Mouse (Mus musculus) gastrocnemius, postnatal 14 days (tissue): ENCODE results near the gene 2210017I01Rik. TPM values are rescaled to one million over a fixed set of nuclear protein-coding genes. Genes with fewer than 3 reads are reported as not detected.

Source experiments
- DNase-seq: peaks from one replicate; pipeline ENCODE4 v3.0.0; 2021; ENCODE audit warnings: mixed read lengths
- intact Hi-C: fragments of 180-260 bp; cut with DNase I; formaldehyde crosslinking; loops from one replicate; pipeline ENCODE4 v1.15.1; 2025; ENCODE audit warnings: low total_unique reads
- total RNA-seq, 2 experiments: library from RNA; stranded (reverse); gene quantifications; 2 replicates each; pipeline ENCODE4 v1.2.3; 2021

2210017I01Rik gene
- total RNA-seq, 2 experiments from 2014 or later = not detected

- intact Hi-C loops = no loop called here
- DNase-seq = no peak
Measured at GRCm38 (mm10) chr3:92572514-92573155, 34.7 kb downstream of the 2210017I01Rik start.

DNA sequence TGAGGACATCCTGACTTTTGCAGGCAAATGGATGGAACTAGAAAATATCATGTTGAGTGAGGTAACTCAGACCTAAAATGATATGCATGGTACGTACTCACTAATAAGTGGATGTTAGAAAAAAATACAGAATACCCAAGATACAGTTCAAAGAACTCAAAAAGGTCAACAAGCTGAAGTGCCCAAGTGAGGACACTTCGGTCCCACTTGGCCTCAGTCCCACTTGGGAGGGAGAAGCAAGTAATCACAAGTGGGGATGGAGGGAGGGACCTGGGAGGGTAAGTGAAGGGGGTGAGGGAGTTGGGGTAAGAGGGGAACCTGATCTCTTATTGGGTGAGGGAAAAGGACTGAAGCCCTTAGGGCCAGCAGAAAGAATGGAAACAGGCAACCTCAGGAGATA lies 38.5 kb downstream of the 2210017I01Rik start:
- intact Hi-C loops = no loop called here
- DNase-seq = no peak

GRCm38 (mm10) chr3:92565418-92565817 lies 41.9 kb downstream of the 2210017I01Rik start:
- no peak for DNase-seq
- intact Hi-C loops = no loop called here

Other genes starting within 250 kb of the 2210017I01Rik start
- not detected for gene Sprr2f, start 242.3 kb downstream of the 2210017I01Rik start, total RNA-seq
- gene Sprr2h, start 221.8 kb downstream of the 2210017I01Rik start, total RNA-seq = not detected
- not detected for gene Sprr2i, start 199.5 kb downstream of the 2210017I01Rik start, total RNA-seq
- not detected for gene Sprr2j-ps, start 189.4 kb downstream of the 2210017I01Rik start, total RNA-seq
- 1 to 10 TPM; 2.7 to 3.8 TPM for gene Gm9774, start 178.1 kb downstream of the 2210017I01Rik start, total RNA-seq
- not detected for gene Sprr2k, start 174.9 kb downstream of the 2210017I01Rik start, total RNA-seq
- gene Sprr1b, start 168.7 kb downstream of the 2210017I01Rik start, total RNA-seq = not detected
- gene Sprr3, start 148.8 kb downstream of the 2210017I01Rik start, total RNA-seq = not detected
- not detected for gene Sprr1a, start 121.6 kb downstream of the 2210017I01Rik start, total RNA-seq
- not detected for gene Sprr4, start 107.0 kb downstream of the 2210017I01Rik start, total RNA-seq
- gene 2310046K23Rik, start 73.0 kb downstream of the 2210017I01Rik start, total RNA-seq = not detected
- gene Ivl, start 33.8 kb downstream of the 2210017I01Rik start, total RNA-seq = not detected
- not detected for gene Smcp, start 18.5 kb downstream of the 2210017I01Rik start, total RNA-seq
- not detected for gene Lce6a, start 14.2 kb upstream of the 2210017I01Rik start, total RNA-seq
- gene Lce1a1, start 40.8 kb upstream of the 2210017I01Rik start, total RNA-seq = not detected
- gene Lce1b, start 49.4 kb upstream of the 2210017I01Rik start, total RNA-seq = not detected
- not detected for gene Lce1a2, start 62.8 kb upstream of the 2210017I01Rik start, total RNA-seq
- gene Lce1c, start 71.8 kb upstream of the 2210017I01Rik start, total RNA-seq = not detected
- gene Lce1d, start 79.7 kb upstream of the 2210017I01Rik start, total RNA-seq = not detected
- not detected for gene Lce1e, start 101.6 kb upstream of the 2210017I01Rik start, total RNA-seq
- not detected for gene Lce1f, start 112.9 kb upstream of the 2210017I01Rik start, total RNA-seq
- gene Gm38119, start 131.6 kb upstream of the 2210017I01Rik start, total RNA-seq = not detected
- gene Lce1g, start 144.8 kb upstream of the 2210017I01Rik start, total RNA-seq = not detected
- gene Lce1h, start 157.6 kb upstream of the 2210017I01Rik start, total RNA-seq = not detected
- not detected for gene Lce1i, start 171.4 kb upstream of the 2210017I01Rik start, total RNA-seq
- not detected for gene Lce1j, start 183.0 kb upstream of the 2210017I01Rik start, total RNA-seq
- gene Lce1k, start 200.4 kb upstream of the 2210017I01Rik start, total RNA-seq = not detected
- not detected for gene Kprp, start 219.8 kb upstream of the 2210017I01Rik start, total RNA-seq
- not detected for gene Lce1l, start 243.8 kb upstream of the 2210017I01Rik start, total RNA-seq